Mouse (Mus musculus) neural tube, embryonic 12.5 days (tissue): ENCODE data around the gene Plcb3. TPM values are rescaled to one million over a fixed set of nuclear protein-coding genes. Genes with fewer than 3 reads are reported as not detected.

ENCODE experiments used
- ATAC-seq: fragments of 200-750 bp; cut with Nextera tagmentation; 2 replicates; pipeline ENCODE4 v1.8.0; 2017; ENCODE audit warnings: low read depth, mild to moderate bottlenecking, moderate TSS enrichment, moderate library complexity; ENCODE audit not compliant: low FRiP score
- H3K27ac ChIP-seq: fragments of 300-500 bp; sonication (generic); 2 replicates; pipeline ENCODE4 v1.5.1; 2016
- H3K27me3 ChIP-seq: fragments of 300-500 bp; sonication (generic); replicated peaks from 2 replicates; pipeline ENCODE4 v1.6.1; 2016; ENCODE audit warnings: mild to moderate bottlenecking
- H3K36me3 ChIP-seq: fragments of 300-500 bp; sonication (generic); 2 replicates; pipeline ENCODE4 v1.6.1; 2016; ENCODE audit warnings: mild to moderate bottlenecking
- H3K4me1 ChIP-seq: fragments of 300-500 bp; sonication (generic); 2 replicates; pipeline ENCODE4 v1.6.1; 2016
- H3K4me2 ChIP-seq: fragments of 300-500 bp; sonication (generic); replicated peaks from 2 replicates; pipeline ENCODE4 v1.6.1; 2016; ENCODE audit warnings: mild to moderate bottlenecking
- H3K4me3 ChIP-seq: fragments of 300-500 bp; sonication (generic); 2 replicates; pipeline ENCODE4 v1.5.1; 2016
- H3K9ac ChIP-seq: fragments of 300-500 bp; sonication (generic); 2 replicates; pipeline ENCODE4 v1.6.1; 2016; ENCODE audit warnings: mild to moderate bottlenecking
- H3K9me3 ChIP-seq: fragments of 300-500 bp; sonication (generic); 2 replicates; pipeline ENCODE4 v1.6.1; 2016; ENCODE audit warnings: mild to moderate bottlenecking
- WGBS: fragments of 180-500 bp; shearing (Covaris S2); methylation state at CpG from one replicate; pipeline ENCODE4 v1.1.7; 2016; 5-methylcytosine and 5-hydroxymethylcytosine counted together
- microRNA-seq: library from miRNA; unstranded; fragments of <30 nt; microRNA quantifications from one replicate; pipeline ENCODE4, GENCODE M21; 2017
- polyA plus RNA-seq: library from polyadenylated mRNA; unstranded; fragments of >200 nt; fragmentation: Nextera tagmentation; extraction: Ambion mirVana; gene quantifications from 2 replicates; pipeline ENCODE4 v1.2.1, GENCODE M21; 2016

Gene Plcb3
- polyA plus RNA-seq, 1 experiment from 2014 or later: 33.4 TPM

DNA sequence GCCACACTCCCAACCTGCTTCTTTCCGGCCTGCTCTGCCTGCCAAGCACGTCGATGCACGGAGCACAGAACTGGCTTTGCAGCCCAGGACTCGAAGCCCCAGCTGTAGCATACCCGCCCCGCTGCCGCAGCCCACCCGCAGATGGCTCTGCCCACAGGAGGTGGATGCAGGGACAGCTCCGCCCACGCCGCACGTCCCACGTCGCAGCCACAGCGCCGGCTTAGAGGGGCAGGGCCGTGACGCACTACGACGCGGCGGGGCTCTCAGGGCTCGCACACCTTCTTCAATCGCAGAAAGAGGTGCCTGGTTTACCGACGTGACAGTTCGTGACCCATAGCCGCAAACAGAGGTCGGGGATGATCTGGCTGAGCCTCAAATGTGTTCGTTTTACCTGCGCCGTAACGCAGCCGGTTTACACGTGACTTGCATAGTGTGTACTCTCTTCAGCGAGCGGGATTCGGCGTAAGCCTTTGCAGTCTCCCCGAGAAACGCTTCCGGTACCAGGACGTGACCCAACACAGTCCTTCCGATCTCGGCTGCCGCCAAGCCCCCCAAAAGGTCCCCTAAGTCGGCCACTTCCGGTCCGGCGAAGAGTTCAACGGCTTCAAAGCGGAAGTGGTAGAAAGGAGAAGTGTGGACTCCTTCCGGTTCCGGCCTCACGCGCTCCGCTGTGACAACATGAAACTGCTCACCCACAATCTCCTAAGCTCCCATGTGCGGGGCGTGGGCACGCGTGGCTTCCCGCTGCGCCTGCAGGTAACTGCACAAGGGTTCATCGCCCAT lies 66.6 kb downstream of the Plcb3 start, which contains the start of the genes Trmt112 and Prdx5:
Gene Trmt112 (plus strand): TSS at position 192 of the 783 bp plus-strand sequence.
Gene Prdx5 (minus strand): TSS at position 600 of the 783 bp plus-strand sequence.
- Histone ChIP-seq H3K27ac (peak within 1 kb of the TSS; percentile 93), H3K9ac (peak within 1 kb of the TSS; percentile 75), H3K9me3 (no peaks in the 10 kb centered on the region), H3K4me1 (peaks cover 30% of the 10 kb centered on the region), H3K27me3 (no peaks in the 10 kb centered on the region), H3K4me3 (peak within 1 kb of the TSS; percentile 62), H3K36me3 (peaks cover 54% of the 10 kb centered on the region), H3K4me2 (peak within 1 kb of the TSS; percentile 88)
- whole genome bisulfite sequencing: under 1% methylated on average over 65 of the region's 65 CpGs
- peak; percentile 93 for ATAC-seq

- ATAC-seq: no peak
- H3K9me3 ChIP-seq: no peaks in the 10 kb centered on the region
- H3K4me3 ChIP-seq: peak overlapping the region; percentile 62
- H3K27me3 ChIP-seq: no peaks in the 10 kb centered on the region
- H3K4me2 ChIP-seq: peak overlapping the region; percentile 88
- peak overlapping the region; percentile 93 for H3K27ac ChIP-seq
- peak overlapping the region; percentile 75 for H3K9ac ChIP-seq
- peaks cover 52% of the 10 kb centered on the region for H3K36me3 ChIP-seq
- H3K4me1 ChIP-seq: peaks cover 30% of the 10 kb centered on the region
- 13% methylated on average over 11 of the region's 11 CpGs for WGBS
Observed at GRCm38 (mm10) chr19:6909021-6909420, 67.2 kb downstream of the Plcb3 start.

DNA sequence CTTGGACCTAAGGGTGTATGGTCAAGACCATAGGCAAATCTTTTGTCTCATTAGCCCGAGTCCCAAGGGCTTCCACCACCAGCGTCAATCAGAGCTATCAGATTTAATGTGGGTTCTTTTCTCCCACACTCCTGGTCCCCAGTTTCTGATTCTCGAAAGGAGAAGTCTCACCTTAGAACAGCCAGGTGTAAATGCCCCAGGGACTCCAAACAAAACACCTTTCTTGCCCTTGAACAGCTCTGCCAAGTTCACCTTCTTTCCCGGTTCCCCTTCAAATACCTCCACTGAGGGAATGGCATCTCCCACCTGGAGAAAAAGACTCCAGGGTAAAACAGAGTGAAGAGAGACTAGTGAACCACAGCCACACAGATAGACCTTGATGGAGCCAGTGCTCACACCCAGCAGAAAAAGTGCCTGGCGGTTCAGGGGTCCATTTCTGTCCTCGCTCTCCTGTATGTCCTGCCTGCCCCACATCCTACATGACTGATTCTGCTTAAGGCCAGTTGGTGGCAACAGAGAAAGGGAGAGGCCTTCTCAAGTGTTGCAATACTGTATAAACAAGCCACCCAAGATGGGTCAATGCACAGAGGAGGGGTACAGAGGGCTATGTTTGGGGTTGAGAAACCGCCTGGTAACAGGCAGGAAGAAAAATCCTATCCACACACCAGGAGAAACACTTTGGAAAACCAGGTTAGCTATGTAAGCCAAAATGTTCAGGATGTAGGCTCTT lies 68.3 kb downstream of the Plcb3 start:
- WGBS: 91% methylated on average over 7 of the region's 7 CpGs
- peaks cover 42% of the 10 kb centered on the region for H3K36me3 ChIP-seq
- no peak overlapping the region for H3K4me3 ChIP-seq

DNA sequence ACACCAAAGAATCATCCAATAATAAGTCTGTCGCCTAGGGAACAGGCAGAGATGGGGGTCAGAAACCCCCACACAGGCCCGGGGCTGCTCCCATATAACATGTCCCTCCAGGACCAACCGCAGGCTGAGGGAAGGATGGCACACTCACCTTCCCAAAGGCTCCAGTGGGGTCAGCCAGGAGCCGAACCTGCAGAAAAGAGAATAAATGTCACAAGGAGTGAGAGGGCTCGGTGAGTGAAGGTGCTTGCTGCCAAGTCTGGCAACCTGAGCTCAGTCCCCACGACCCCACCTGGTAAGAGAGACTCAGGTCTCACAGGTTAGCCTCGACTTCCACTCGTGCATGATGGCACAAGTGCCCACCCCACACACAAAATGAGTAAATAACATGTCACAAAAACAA lies 69.2 kb downstream of the Plcb3 start:
- H3K4me1 ChIP-seq: peaks cover 30% of the 10 kb centered on the region
- no peaks in the 10 kb centered on the region for H3K9me3 ChIP-seq
- H3K36me3 ChIP-seq: peaks cover 33% of the 10 kb centered on the region
- no peak overlapping the region for H3K4me3 ChIP-seq
- no peak overlapping the region for H3K4me2 ChIP-seq
- ATAC-seq: no peak
- H3K9ac ChIP-seq: 0 out of 2 replicates have a peak overlapping the region, but pooled peaks have one; percentile 22
- H3K27ac ChIP-seq: no peak overlapping the region
- 92% methylated on average over 8 of the region's 8 CpGs for WGBS
- H3K27me3 ChIP-seq: no peaks in the 10 kb centered on the region

More for the DNA sequence above, 68.3 kb downstream of the Plcb3 start:
- H3K9ac ChIP-seq: peak overlapping the region; percentile 22; the same call in 1 of the 2 replicates
- H3K9me3 ChIP-seq: no peaks in the 10 kb centered on the region
- ATAC-seq: no peak
- H3K4me2 ChIP-seq: peak overlapping the region; percentile 88
- H3K27ac ChIP-seq: no peak overlapping the region
- H3K27me3 ChIP-seq: no peaks in the 10 kb centered on the region
- H3K4me1 ChIP-seq: peaks cover 30% of the 10 kb centered on the region

DNA sequence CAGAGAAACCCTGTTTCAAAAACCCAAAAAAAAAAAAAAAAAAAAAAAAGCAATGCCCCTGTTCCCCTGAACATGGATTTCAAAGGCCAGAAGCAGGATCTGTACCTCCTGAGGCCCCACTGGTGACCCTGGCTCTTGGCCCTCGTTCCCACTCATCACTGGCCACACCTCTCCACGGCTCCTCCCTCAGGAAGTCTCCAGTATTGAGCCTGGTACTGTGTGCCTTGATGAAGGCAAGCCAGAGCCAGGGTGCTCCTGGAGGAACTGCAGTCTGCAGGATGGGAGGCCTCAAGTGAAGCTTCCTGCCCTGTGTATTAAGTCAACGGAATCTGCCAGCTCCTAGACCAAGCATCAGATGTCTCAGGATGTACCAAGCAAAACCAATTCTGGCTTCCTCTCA lies 70.1 kb downstream of the Plcb3 start:
- H3K9ac ChIP-seq: no peak overlapping the region
- H3K4me3 ChIP-seq: no peak overlapping the region
- no peaks in the 10 kb centered on the region for H3K9me3 ChIP-seq
- H3K4me1 ChIP-seq: peaks cover 23% of the 10 kb centered on the region
- WGBS: 94% methylated on average over 3 of the region's 3 CpGs
- H3K27me3 ChIP-seq: no peaks in the 10 kb centered on the region
- no peak for ATAC-seq
- H3K27ac ChIP-seq: no peak overlapping the region
- no peak overlapping the region for H3K4me2 ChIP-seq
- H3K36me3 ChIP-seq: peaks cover 24% of the 10 kb centered on the region

DNA sequence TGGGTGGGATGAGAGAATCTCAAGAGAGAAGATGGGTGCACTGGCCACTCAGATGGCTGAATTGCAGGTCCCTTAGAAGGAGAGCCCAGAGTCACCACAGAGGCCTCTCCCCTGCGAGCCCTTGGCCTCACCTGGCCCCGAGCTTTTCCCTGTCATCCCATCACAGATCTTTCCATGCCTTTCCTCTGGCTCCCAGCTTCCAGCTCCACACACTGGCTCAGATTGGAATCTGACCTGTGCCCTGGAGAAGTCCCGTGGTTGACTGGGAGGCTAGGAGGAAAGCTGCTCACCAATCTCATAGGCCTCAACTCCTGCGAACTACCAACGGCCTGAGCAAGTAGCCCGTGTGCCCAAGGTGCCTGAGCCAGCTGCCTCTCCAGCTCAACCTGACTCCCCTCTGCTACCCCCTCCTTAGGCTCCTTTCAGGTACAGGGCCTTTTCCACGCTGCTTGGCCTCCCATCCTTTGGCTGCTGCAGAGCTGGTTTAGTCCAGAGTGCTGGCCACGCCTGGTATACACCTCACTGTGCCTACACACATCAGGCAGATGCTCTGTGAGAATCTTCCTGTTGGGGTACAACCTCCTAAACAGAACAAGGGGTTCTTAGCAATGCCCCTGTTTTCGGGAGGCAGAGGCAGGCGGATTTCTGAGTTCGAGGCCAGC lies 70.6 kb downstream of the Plcb3 start:
- WGBS: 95% methylated on average over 11 of the region's 11 CpGs
- H3K4me1 ChIP-seq: peaks cover 19% of the 10 kb centered on the region
- no peak overlapping the region for H3K4me2 ChIP-seq
- H3K27me3 ChIP-seq: no peaks in the 10 kb centered on the region
- H3K36me3 ChIP-seq: peaks cover 21% of the 10 kb centered on the region
- no peak for ATAC-seq
- H3K4me3 ChIP-seq: no peak overlapping the region
- H3K9me3 ChIP-seq: no peaks in the 10 kb centered on the region
- no peak overlapping the region for H3K27ac ChIP-seq
- no peak overlapping the region for H3K9ac ChIP-seq

GRCm38 (mm10) chr19:6904846-6905245 lies 71.4 kb downstream of the Plcb3 start:
- H3K9ac ChIP-seq: no peak overlapping the region
- H3K9me3 ChIP-seq: no peaks in the 10 kb centered on the region
- H3K36me3 ChIP-seq: peaks cover 21% of the 10 kb centered on the region
- no peak overlapping the region for H3K4me3 ChIP-seq
- H3K4me2 ChIP-seq: no peak overlapping the region
- no peak for ATAC-seq
- no peaks in the 10 kb centered on the region for H3K27me3 ChIP-seq
- 88% methylated on average over 2 of the region's 2 CpGs for WGBS
- no peak overlapping the region for H3K27ac ChIP-seq
- H3K4me1 ChIP-seq: peaks cover 19% of the 10 kb centered on the region

GRCm38 (mm10) chr19:6903031-6903430 lies 73.2 kb downstream of the Plcb3 start:
- H3K9ac ChIP-seq: no peak overlapping the region
- no peak for ATAC-seq

More at GRCm38 (mm10) chr19:6903031-6903430, 73.2 kb downstream of the Plcb3 start:
- Histone ChIP-seq H3K4me2 (no peak overlapping the region), H3K4me1 (peaks cover 8% of the 10 kb centered on the region), H3K36me3 (peaks cover 21% of the 10 kb centered on the region), H3K27me3 (no peaks in the 10 kb centered on the region), H3K4me3 (no peak overlapping the region), H3K27ac (no peak overlapping the region), H3K9me3 (no peaks in the 10 kb centered on the region)
- 100% methylated on average over 1 of the region's 1 CpGs for WGBS

Small RNA genes within 50 kb of the gene (microRNA-seq; reads per million reads assigned to microRNA genes)
- 1.5 reads per million for gene Mir6990

Other genes with a start within 250 kb of the Plcb3 start
- gene Rps6ka4, start 135.8 kb downstream of the Plcb3 start, polyA plus RNA-seq: 8.5 and 9.3 TPM in 2 replicates
- gene Ccdc88b, start 118.3 kb downstream of the Plcb3 start, polyA plus RNA-seq: 0.59 and 1.6 TPM in 2 replicates
- gene Trmt112, start 66.8 kb downstream of the Plcb3 start, polyA plus RNA-seq: 123 and 125 TPM in 2 replicates
- gene Prdx5, start 66.4 kb downstream of the Plcb3 start, polyA plus RNA-seq: 198 and 214 TPM in 2 replicates
- gene Esrra, start 54.7 kb downstream of the Plcb3 start, polyA plus RNA-seq: 17.5 and 20.4 TPM in 2 replicates
- gene Catsperz, start 51.1 kb downstream of the Plcb3 start, polyA plus RNA-seq: 0.91 and 2.0 TPM in 2 replicates
- 0.50 and 1.1 TPM in 2 replicates for gene Kcnk4, start 42.0 kb downstream of the Plcb3 start, polyA plus RNA-seq
- gene Bad, start 34.6 kb downstream of the Plcb3 start, polyA plus RNA-seq: 71.9 and 73.8 TPM in 2 replicates
- gene Gpr137, start 34.0 kb downstream of the Plcb3 start, polyA plus RNA-seq: 43.9 and 45.6 TPM in 2 replicates
- 324 and 325 TPM in 2 replicates for gene Ppp1r14b, start 1.5 kb downstream of the Plcb3 start, polyA plus RNA-seq
- gene Fkbp2, start 4.0 kb upstream of the Plcb3 start, polyA plus RNA-seq: 90.2 and 93.0 TPM in 2 replicates
- 33.7 and 37.8 TPM in 2 replicates for gene Vegfb, start 11.2 kb upstream of the Plcb3 start, polyA plus RNA-seq
- gene Dnajc4, start 16.1 kb upstream of the Plcb3 start, polyA plus RNA-seq: 22.0 and 22.9 TPM in 2 replicates
- 19.5 and 25.2 TPM in 2 replicates for gene Nudt22, start 19.6 kb upstream of the Plcb3 start, polyA plus RNA-seq
- gene Trpt1, start 19.7 kb upstream of the Plcb3 start, polyA plus RNA-seq: 12.7 and 13.7 TPM in 2 replicates
- gene Fermt3, start 43.0 kb upstream of the Plcb3 start, polyA plus RNA-seq: 6.5 and 6.9 TPM in 2 replicates
- gene Stip1, start 63.5 kb upstream of the Plcb3 start, polyA plus RNA-seq: 278 and 294 TPM in 2 replicates
- gene Macrod1, start 80.3 kb upstream of the Plcb3 start, polyA plus RNA-seq: 3.4 and 5.2 TPM in 2 replicates
- 7.0 and 9.9 TPM in 2 replicates for gene Flrt1, start 129.3 kb upstream of the Plcb3 start, polyA plus RNA-seq
- 244 and 249 TPM in 2 replicates for gene Otub1, start 229.8 kb upstream of the Plcb3 start, polyA plus RNA-seq
- gene Cox8a, start 241.1 kb upstream of the Plcb3 start, polyA plus RNA-seq: 822 and 941 TPM in 2 replicates